Mouse (Mus musculus) induced T-regulatory cell, adult 2 months (primary cell): ENCODE data around the gene Mxra7.
A peak's percentile ranks its signal among the peaks of the same experiment; 100 is the strongest.
"Not testable (repeated sequence)": the region's sequence is repeated elsewhere in the genome, so short reads cannot be mapped to it uniquely, and the experiment has no call there.

ENCODE experiments used
- DNase-seq: peaks from one replicate; pipeline ENCODE4 v3.0.0-alpha.2; 2012; ENCODE audit warnings: low read depth

Mxra7 gene

DNA sequence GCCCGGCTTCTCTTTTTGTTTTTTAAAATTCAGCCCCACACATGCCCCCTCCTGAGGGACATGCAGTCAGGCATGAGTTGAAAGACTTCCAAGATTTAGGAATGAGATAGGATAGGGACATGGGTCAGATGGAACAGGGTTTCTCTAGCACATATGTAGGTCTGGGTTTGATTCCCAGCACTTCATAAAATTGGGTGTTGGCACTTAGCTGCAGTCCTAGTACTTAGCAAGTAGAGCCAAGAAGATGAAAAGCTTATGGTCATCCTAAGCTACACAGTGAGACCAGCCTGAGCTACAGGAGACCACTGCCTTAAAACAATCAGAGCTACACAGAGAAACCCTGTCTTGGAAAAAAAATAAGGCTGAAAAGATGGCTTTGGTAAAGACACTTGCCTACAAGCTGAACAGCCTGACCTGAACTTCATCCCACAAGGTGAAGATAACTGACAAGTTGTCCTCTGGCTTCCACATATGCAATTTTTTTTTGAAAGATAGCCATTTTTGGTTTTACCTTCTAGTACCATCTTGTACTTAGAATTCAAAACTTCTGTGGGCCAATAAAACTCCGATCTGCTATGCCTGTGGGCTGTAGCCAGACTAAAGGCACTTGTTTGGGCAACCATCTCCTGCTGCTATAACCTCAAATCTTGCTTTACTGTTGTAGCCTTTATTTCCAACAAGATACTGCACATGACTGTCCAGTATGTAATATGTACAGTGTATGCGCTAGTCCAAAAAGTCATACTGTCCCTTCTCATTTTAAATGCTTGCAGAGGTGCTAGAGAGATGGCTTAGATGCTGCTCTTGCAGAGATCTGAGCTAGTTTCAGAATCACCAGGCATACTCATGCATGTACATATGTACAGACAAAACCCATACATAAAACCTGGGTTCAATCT is 19.6 kb upstream of the Mxra7 start:
- DNase-seq: no peak

DNA sequence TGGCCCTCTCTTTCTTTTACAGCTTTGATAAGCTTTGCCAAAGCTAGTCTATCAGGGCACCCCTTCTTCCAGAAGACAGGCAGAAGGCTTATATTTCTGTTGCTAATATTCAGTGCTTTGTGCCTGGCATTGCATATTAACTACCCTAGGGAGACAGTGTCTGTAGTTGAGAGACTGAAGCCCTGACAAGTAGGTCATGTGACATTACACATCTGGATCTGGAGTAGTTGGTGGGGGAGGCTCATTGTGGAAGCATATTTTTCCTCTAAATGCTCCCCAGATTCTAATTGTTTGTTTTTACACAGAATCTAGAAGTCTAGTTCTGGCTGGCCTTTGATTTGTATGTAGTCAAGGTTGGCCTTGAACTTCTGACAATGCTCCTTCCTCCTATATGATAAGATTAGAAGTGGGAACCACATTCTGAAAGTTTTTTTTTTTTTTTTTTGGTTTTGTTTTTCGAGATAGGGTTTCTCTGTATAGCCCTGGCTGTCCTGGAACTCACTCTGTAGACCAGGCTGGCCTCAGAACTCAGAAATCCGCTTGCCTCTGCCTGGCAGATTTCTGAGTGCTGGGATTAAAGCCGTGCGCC is 18.8 kb upstream of the Mxra7 start:
- DNase-seq: no peak

DNA sequence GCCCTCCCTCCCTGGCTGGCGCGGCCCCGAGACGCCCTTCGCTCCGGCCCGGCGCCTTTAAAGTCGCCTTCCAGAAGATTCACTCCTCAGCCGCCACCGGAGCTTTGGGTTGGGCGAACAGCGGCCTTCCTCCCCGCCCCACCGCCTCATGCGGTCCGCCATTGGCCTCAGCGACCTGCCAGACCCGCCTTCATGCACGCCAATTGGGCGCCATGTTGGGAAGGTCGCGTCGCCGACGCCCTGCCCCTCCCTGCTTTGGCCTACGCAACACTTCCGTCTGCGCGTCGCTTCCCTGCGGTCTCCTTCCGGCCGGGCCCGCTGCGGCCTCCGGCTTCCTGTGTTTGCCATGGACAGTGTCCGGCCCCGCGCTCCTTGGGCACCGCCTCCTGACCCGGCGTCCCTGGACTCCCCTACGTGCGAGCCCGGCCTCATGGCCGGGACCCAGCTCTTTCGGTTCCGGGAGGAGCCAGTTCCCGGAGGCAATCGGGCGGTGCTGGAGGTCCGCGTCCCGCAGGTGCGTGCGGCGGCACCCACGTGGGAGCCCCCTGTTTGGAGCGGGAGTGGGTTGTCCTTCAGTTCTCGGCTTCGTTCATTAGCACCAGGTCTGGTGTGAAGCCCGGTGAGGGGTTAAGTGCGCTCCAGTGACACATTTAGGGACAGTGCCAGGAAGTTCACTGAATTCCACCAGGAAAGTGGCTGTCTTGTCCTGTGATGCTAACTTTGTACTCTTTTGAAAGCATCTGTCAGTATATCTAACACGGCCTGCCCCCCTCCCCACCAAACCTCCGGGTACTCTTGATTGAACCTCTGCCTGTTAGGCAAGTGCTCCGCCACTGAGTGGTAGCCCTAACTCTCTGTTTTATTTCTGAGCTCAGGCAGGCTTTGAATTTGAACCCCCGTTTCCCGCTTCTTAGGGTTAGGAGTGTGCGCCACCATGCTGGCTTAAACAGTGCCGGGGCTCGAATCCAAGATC is 15.7 kb upstream of the Mxra7 start, which contains the start of the genes Mettl23 and Jmjd6:
Gene Mettl23, plus strand, starts transcription at position 18 of the 973 bp plus-strand sequence.
Gene Jmjd6, minus strand, starts transcription at position 189 of the 973 bp plus-strand sequence.
- peak; percentile 97 for DNase-seq

DNA sequence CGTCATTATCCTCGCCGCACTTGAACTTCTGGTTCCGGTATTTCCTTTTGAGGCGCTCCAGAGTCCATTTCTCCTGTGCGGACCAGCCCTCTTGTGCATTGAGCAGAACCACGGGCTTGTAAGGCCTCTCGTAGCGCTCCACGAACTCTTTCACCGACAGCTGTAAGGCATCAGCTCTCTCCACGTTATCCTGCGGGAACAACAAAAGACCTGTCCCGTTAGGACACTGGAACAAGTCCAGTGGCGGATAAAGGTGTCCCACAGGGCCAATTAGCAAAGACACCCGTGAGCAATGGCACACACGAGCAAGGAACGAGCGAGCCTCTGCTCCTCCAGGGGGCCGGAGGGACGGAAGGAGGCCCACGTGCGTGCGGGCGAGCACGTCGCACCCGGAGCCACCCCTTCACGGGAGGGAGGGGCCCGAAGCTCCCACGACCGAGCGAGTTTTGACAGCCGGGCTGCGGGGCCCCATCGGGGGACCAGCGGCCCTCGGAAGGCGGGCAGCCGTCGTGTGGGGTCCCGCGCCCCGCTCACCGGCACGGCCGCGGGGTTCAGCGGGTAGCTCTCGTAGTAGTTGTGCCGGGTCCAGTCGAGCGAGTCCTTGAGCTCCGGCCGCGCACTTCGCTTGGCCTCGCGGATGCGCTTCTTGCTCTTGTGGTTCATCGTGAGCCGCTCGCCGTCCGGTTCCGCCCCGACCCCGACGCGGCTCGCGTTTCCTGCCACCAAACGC is 14.8 kb upstream of the Mxra7 start:
- DNase-seq: peak; percentile 85

DNA sequence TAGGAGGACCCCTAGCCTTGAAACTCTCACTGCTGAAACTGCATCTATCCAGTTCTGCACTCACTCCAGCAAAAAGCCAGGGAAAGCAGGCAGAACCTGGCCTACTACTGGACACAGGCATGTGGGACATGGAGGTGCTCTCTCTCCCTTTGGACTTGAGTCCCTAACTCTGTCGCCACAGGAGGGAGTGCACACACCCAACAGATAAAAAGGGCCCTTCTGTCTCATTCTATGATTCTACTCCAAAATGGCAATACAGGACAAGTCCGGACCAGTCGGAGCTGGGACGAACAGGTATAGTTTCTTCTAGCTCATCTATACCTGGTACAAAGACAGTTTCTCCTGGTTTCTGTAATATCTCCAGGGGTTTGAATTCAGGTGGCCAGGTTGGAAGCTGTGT is 12.9 kb upstream of the Mxra7 start:
- no peak for DNase-seq

DNA sequence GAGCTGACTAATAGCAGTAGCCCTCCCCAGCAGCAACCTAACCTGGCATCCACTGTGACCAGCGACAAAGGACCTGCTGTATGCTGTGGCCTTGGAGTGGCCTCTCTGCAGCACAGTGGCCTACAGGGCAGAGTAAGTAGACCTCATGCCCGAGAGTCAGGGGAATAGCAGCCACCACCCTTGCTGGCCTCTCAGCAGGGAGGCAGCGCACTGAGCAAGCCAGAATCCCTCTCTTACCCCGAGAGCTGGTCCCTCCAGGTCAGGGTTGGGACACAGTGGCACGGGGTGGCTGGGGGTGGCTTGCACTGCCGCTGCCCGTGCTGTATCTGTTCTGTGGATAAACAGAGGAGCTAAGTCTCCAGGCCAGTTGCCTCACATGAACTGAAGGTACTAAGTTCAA is 11.8 kb upstream of the Mxra7 start:
- DNase-seq: no peak

DNA sequence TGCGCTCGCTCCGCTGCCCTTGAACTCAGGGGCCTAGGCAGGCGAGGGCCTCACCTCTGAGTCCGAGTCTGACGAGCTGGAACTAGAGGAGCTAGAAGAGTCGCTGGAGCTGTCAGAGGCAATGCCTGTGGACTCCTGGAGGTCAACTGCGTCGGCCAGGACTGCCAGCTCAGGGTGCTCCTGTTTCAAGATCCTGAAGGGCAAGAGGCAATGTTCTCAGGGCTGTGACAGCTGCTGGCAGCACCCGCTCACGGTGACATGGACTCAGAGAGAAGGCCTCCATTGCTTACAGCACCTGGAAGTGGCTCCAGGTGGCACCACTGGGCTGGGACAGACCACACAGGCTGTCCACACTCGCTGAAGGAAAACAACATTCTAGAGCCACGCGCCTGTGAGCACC is 11.1 kb upstream of the Mxra7 start:
- no peak for DNase-seq

DNA sequence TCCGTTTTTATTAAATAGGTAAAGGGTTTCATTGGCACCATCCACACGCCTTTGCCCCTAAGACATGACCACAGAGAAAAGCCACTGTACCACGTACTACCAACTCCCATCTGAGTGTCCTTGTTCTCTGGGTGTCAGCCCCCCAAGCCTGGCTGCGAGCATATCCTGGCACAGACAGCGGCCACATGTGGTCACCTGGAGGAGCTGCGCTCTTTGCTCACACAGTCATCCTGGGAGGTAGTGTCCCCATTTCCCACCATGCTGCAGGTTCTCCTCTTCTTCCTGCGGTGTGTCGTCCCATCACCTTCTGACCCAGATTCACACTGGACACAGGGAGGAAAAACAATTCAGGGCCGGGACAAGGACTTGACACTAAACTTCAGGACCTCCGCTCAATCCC is 9.6 kb upstream of the Mxra7 start:
- DNase-seq: no peak

DNA sequence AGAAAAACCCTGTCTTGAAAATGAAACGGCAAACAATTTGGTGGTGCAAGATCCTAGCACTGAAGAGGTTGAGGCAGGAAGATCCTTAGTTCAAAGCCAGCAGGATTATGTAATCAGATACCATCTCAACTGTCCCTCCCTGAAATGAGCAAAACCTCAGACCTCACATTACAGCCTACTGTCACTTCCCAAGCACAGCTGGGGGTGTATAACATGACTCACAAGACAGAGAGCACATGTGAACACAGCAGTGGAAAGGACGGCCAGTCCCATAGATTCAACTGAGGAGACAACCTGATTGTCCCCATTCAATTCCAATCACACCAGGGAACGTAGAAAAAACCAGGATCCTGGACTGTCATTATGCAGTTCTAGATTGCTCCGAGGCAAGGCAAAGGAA is 8.4 kb upstream of the Mxra7 start:
- DNase-seq: no peak

DNA sequence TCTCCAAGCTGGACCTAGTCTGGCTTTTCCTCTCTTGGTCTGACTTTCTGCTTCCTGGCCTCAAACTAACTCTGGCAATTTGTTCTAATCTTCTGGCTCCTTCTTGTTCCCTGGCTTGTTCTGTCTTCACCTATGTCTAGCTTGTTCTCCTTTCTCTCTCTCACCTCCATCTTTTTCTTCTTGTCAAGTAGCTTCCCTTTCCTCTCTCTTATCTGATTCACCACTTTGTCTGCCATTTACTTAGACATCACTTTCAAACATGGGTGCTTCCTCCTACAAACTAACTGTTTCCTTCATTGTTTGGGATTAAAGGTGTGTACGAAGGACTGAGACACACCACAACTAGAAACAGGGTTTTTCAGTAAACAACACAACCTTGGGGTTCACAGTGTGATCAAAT is 7.1 kb upstream of the Mxra7 start:
- no peak for DNase-seq

DNA sequence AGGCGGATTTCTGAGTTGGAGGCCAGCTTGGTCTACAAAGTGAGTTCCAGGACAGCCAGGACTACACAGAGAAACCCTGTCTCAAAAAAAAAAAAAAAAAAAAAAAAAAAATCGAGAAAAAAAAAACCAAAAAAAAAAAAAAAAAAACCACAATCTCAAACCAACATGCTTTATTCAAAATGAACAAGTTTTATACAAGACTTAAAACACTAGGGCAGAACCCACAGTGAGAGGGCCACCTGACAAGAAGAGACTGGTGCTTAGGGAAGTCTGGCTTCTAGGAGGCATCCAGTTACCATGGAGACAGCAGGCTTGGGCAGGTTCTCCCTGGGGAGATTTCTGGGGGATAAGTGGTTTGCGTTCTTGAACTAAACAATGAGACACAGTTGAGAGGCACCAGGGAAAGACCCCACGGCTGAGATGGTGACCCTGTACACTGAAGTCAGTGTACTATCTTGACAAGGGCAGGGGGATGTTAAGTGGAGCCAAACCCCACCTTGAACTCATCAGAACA is 4.4 kb upstream of the Mxra7 start:
- DNase-seq: no peak

DNA sequence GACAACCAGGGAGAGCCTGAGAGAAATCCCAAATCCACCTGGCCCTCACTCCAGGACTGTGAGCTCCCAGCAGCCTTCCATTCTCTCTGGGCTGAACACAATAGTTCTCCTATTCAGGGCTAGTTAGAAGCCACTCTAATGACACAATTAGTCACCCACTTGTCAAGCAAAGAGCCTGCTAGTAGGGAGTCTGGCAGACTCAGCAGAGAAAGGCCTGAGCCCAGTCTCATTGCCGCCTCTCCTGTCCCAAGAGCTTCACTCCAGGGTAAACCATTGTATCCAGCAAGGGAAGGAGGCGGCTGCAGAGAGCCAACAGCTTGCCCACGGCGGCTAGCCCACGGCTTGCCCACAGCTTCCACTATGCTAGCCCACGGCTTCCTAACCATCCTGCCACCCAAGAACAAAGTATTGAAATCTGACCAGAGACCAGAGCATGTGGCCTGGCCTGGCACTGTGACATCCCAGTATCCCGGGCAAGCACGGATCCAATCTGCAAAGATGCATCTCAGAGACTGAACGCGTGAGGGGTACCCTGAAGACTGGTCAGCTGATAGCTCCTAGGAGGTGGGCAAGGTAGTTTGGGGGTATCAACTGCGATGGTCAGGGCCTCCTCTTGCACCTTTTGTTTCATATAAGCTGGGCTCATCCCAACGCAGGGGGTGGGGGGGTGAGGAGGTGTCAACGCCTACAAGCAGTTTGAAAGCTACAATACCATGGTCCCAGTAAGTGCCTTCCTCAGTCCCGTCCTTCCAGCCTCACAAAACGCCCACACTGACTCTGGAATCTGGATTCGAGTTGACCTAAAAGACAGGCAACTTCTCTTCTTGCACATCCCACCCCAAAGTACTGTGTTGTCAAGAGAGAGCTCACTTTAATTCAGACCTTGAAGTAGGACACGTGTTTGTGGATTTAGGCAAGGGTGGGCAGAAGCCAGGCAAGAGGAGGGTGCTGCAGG is 1.0 kb downstream of the Mxra7 start:
- DNase-seq: no peak

DNA sequence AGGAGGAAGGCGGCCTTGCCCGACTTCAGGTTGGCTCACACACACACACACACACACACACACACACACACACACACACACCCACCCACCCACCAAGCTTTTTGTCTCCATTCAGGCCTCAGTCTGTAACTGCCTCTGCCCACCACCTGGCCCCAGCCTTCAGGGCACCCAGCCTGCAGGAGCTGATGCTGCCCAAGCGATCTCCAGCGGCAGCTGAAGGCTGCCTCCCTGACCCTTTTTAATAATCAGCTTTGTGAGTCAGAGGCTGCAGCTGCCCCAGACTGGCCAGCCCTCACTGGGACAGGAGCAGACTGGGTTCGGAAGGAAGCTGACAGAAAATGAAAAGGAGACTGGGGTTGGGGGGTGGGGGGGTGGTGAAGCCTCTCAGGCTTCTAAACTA is 2.6 kb downstream of the Mxra7 start:
- no peak for DNase-seq

DNA sequence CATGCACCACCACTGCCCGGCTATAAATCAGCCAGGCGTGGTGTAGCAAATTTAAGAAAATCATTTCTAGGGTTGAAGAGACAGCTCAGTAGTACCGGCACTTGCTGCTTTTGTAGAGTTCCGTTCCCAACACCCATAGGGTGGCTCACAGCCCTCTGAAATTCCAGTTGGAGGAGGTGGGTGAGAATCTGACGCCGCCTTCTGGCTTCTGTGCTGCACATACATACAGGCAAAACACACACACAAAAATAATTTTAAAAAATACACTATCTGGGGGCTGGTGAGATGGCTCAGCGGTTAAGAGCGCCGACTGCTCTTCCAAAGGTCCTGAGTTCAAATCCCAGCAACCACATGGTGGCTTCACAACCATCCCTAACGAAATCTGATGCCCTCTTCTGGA is 4.0 kb downstream of the Mxra7 start:
- not testable (repeated sequence) for DNase-seq

DNA sequence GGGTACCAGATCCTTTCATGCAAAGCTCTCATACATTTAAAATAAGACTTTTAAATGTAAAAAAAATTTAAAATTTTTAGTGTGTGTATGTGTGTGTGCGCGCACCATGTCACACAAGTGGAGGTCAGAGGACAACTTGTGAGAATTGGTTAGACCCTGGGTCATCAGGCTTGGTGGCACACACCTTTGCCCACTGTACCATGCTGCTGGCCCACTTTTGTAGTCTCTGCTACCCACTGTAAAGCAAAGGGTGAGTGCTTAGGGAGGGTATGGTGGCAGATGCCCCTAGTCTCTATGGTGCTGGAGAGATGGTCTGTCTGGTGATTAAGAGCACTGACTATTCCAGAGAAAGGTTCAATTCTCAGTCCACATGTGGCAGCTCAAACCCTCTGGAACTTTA is 4.6 kb downstream of the Mxra7 start:
- no peak for DNase-seq

DNA sequence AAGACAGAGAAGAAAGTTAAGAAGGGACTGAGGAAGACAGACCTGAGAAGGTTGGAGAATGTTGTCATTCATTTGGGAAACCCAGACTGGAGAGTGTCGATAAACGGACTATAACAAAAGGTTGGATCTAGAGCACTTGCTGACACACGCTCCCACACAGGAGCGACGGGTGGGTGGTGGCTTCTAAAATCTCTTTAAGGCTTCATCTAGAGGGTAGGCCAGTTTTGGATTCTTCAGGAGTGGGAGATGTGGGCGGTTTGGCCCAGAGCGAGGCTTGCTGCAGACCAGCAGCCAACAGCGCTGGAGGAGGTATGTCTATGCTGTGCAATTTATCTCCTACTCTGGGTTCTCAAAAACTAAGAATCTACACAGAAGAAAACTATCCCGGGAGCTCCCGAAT is 5.2 kb downstream of the Mxra7 start:
- no peak for DNase-seq

DNA sequence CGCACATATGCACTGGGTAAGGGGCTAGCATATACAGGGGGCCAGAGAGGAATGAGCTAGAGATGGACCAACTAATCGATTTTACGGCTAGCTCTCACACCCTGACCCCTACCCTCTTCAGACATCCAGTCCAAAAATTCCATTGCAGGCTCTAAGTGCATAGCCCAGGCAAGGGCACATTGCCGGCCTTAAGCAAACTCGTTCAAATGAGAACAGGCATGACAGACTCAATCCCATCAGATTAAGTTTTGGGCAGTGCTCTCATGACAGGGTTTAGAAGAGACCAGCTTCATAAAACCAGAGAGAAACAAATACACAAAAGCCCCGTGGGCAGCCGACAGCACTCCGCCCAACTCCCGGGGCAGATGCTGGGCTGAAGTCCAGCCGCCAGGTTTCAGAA is 5.6 kb downstream of the Mxra7 start:
- no peak for DNase-seq

DNA sequence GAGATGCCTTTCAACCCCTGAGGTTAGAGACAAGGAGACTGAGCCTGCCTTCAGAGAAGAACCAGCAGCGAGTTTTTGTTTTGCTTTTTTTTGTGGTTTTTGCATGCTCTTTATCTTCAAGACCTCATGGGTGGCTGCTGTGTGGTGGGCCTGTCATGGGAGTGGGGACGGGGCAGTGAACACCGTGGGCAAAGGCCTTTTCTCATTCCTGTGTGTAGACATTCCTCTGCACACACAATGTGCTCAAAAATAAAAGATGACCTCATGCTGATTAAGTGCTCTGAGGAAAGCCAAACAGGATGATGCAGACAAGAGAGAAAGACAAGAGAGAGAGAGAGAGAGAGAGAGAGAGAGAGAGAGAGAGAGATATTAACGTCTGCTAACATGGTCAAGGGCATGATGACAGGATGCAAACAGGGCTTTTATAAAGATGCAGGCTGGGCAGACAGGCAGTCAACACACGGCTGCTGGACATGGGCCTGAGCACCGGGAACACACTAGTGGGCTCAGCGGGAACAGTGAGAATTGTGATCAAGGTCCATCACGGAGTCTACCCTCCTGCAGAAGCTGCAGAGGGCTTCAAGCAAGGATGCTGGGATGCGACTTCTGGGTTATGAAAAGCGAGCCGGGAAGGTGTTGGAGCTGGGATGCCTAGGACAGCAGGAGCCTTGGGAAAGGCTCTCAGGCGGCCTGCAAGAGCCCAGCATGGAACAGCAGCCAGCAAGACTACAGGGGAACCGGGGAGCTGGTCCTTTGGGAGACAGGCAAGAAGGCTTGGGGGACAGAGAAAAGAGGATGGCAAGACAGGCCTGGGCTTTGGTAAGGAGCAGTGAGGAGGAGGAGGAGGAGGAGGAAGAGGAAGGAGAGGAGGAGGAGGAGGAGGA is 6.5 kb downstream of the Mxra7 start:
- no peak for DNase-seq

DNA sequence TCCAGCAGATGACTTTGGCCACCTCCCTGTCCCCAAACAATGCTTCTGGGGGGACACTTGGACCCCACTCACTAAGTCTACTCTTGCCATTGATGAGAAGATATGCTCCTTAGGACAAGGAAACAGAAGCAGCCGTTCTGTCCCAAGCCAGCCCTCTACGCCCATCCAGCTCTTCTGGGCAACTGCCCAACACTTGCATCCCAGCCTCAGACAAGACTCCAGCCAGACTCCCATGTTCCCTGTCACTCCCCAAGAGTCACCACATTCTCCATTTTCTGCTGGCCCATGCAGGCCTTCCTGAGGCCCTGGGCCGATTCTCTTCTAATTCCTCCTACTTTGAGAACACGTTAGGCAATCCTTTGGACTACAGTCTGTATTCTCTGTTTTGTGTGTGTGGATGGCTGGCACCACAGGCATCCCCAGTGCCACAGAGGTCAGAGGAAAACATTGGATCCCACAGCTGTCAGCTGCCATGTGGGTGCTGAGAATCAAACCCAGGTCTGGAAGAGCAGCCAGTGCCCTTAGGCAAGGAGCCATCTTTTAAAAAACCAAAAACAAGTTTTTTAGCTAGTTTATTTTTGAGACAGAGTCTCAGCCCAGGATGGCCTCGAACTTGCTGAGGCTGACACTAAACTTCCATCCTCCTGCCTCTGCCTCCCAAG is 7.8 kb downstream of the Mxra7 start:
- DNase-seq: no peak
